Mouse (Mus musculus) heart, postnatal 0 days (tissue): Measurements from ENCODE around the gene Zar1l. TPM values are rescaled to one million over a fixed set of nuclear protein-coding genes. Genes with fewer than 3 reads are reported as not detected.

Experiments used
- ATAC-seq: fragments of 200-750 bp; cut with Nextera tagmentation; 2 replicates; pipeline ENCODE4 v1.8.0; 2017; ENCODE audit warnings: low read depth, moderate number of reproducible peaks, moderate library complexity; ENCODE audit not compliant: insufficient read depth
- DNase-seq: peaks from one replicate; pipeline ENCODE4 v3.0.0-alpha.2; 2016; ENCODE audit warnings: low spot score
- H3K27ac ChIP-seq: fragments of 300-500 bp; sonication (generic); 2 replicates; pipeline ENCODE4 v1.5.1; 2014; ENCODE audit warnings: low read depth, mild to moderate bottlenecking
- H3K27me3 ChIP-seq: fragments of 300-500 bp; sonication (generic); 2 replicates; pipeline ENCODE4 v1.6.1; 2014; ENCODE audit warnings: low read length, mixed read lengths; ENCODE audit not compliant: control insufficient read depth, insufficient read depth
- H3K36me3 ChIP-seq: fragments of 300-500 bp; sonication (generic); replicated peaks from 2 replicates; pipeline ENCODE4 v1.6.1; 2014; ENCODE audit warnings: low read length, mixed read lengths; ENCODE audit not compliant: control insufficient read depth, insufficient read depth
- H3K4me1 ChIP-seq: fragments of 300-500 bp; sonication (generic); 2 replicates; pipeline ENCODE4 v1.6.1; 2014; ENCODE audit warnings: antibody characterized with exemption; ENCODE audit not compliant: control insufficient read depth, insufficient read depth
- H3K4me2 ChIP-seq: fragments of 300-500 bp; sonication (generic); 2 replicates; pipeline ENCODE4 v1.6.1; 2014; ENCODE audit warnings: low read depth, mild to moderate bottlenecking, low read length, moderate library complexity
- H3K4me3 ChIP-seq: fragments of 300-500 bp; sonication (generic); 2 replicates; pipeline ENCODE4 v1.5.1; 2014; ENCODE audit warnings: low read depth, low read length
- H3K9ac ChIP-seq: fragments of 300-500 bp; sonication (generic); replicated peaks from 2 replicates; pipeline ENCODE4 v1.6.1; 2014; ENCODE audit warnings: low read depth, low read length, mixed read lengths
- H3K9me3 ChIP-seq: fragments of 300-500 bp; sonication (generic); replicated peaks from 2 replicates; pipeline ENCODE4 v1.6.1; 2016; ENCODE audit warnings: low read length; ENCODE audit not compliant: control insufficient read depth
- CTCF ChIP-seq: IDR thresholded peaks from 2 replicates; pipeline ENCODE4 v1.5.1; 2016; ENCODE audit warnings: antibody characterized with exemption, control low read depth, low read depth
- EP300 ChIP-seq: IDR thresholded peaks from 2 replicates; pipeline ENCODE4 v1.6.1; 2016; ENCODE audit warnings: antibody characterized with exemption, low read depth
- WGBS: fragments of 180-500 bp; shearing (Covaris S2); extraction: QIAGEN DNeasy Blood & Tissue Kit; methylation state at CpG from one replicate; pipeline ENCODE4 v1.1.7; 2014; 5-methylcytosine and 5-hydroxymethylcytosine counted together
- polyA plus RNA-seq: library from polyadenylated mRNA; unstranded; fragments of >200 nt; fragmentation: Nextera tagmentation; extraction: Ambion mirVana; gene quantifications from 2 replicates; pipeline ENCODE4 v1.2.1, GENCODE M21; 2015
- total RNA-seq: library from RNA; depleted of rRNA; stranded (reverse); fragments of >200 nt; gene quantifications from 2 replicates; pipeline ENCODE4 v1.2.3, GENCODE M21; 2014; ENCODE audit warnings: low replicate concordance; rRNA removed

The Zar1l gene
- total and polyA plus RNA-seq, 2 experiments from 2014 or later = not detected

DNA sequence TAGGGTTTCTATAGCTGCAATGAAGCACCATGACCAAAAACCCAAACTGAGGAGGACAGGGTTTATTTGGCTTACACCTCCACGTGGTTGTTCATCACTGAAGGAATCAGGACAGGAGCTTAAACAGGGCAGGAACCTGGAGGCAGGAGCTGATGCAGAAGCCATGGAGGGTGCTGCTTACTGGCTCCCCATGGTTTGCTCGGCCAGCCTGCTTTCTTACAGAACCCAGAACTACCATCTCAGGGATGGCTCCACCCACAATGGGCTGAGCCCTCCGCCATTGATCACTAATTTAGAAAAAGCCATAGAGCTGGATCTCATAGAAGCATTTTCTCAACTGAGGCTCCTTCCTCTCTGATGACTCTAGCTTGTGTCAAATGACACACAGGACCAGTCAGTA lies 53.2 kb downstream of the Zar1l start:
- ATAC-seq = no peak
- H3K9me3 ChIP-seq = no peaks in the 10 kb centered on the region
- H3K4me3 ChIP-seq = no peak overlapping the region
- peak overlapping the region; percentile 38 for H3K27ac ChIP-seq
- H3K4me1 ChIP-seq = peaks cover 7% of the 10 kb centered on the region
- H3K9ac ChIP-seq = no peak overlapping the region
- H3K36me3 ChIP-seq = peaks cover 38% of the 10 kb centered on the region
- H3K27me3 ChIP-seq = no peaks in the 10 kb centered on the region
- H3K4me2 ChIP-seq = no peak overlapping the region
- TF ChIP-seq EP300 (no peak), CTCF (no peak)
- no peak for DNase-seq
- WGBS = 69% methylated on average over 3 of the region's 3 CpGs

DNA sequence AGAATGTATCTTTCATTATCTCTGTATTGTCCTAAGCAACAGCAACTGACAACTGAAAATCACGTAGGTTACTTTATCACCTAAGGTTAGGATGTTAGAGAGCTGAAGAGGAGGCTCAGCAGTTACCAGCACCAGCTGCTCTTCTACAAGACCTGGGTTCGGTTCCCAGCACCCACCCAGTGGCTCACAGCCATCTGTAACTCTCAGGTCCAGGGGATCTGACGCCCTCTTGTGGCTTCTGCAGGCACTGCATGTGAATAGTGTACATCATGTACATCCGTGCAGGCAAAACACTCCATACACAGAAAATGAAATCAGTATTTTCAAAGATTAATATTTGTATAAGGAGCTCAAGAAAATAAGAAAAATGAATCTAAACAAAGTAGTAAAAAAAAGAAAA lies 58.2 kb downstream of the Zar1l start:
- no peak overlapping the region for H3K4me3 ChIP-seq
- WGBS = 78% methylated on average over 4 of the region's 4 CpGs
- no peak overlapping the region for H3K9ac ChIP-seq
- H3K36me3 ChIP-seq = peaks cover 71% of the 10 kb centered on the region
- ATAC-seq (no peak), DNase-seq (no peak)
- 0 out of 2 replicates have a peak, but pooled peaks have one; percentile 17 for TF ChIP-seq CTCF
- TF ChIP-seq EP300 = no peak
- H3K27ac ChIP-seq = no peak overlapping the region
- H3K4me2 ChIP-seq = no peak overlapping the region
- H3K9me3 ChIP-seq = no peaks in the 10 kb centered on the region
- no peaks in the 10 kb centered on the region for H3K27me3 ChIP-seq
- no peaks in the 10 kb centered on the region for H3K4me1 ChIP-seq

DNA sequence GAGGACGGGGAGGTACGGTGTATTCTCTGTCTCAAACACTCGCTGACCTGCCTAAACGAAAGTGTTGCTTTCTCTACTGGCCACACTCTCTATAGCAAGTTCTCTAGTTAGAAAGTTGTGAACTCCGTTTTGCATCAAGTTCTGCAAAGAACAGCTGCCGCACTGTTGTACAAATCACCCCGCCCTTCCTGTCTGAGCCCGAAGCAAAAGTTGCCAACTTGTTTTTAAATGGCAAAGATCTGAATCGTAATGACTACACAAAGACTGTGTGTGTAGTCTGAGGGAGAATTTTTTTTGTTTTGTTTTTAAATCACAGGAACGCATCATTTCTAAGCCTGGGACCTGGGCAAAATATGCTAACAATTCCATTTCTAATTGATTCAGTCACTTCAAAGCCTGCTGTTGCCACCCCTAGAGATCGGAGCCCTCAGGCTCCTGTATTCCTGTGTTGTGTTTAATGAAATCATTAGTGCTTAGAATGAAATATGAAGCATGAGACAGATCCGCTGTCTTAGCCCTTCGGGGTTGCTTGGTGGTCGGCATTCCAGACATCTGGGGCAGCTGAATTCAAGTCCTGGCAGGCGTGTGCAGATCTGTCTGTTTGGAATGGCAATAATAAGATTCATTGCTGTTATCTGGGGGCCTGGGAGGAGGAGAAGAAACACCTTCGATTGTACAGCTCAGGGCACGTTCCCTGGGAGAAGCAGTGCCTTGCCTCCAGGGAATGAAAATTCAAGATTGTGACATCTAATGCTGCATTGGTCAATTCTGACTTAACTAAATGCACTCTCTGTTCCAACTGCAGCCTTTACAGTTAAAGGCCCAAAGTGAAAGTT lies 59.8 kb downstream of the Zar1l start:
- H3K9ac ChIP-seq = no peak overlapping the region
- DNase-seq (peak; percentile 45), ATAC-seq (peak; percentile 7; the same call in 1 of the 2 replicates)
- peak overlapping the region; percentile 20 for H3K4me3 ChIP-seq
- peak overlapping the region; percentile 26 for H3K4me2 ChIP-seq
- H3K27ac ChIP-seq = peak overlapping the region; percentile 82
- no peaks in the 10 kb centered on the region for H3K27me3 ChIP-seq
- no peaks in the 10 kb centered on the region for H3K4me1 ChIP-seq
- peaks cover 83% of the 10 kb centered on the region for H3K36me3 ChIP-seq
- no peak for TF ChIP-seq EP300
- no peak for TF ChIP-seq CTCF
- 54% methylated on average over 17 of the region's 17 CpGs for WGBS
- H3K9me3 ChIP-seq = no peaks in the 10 kb centered on the region

DNA sequence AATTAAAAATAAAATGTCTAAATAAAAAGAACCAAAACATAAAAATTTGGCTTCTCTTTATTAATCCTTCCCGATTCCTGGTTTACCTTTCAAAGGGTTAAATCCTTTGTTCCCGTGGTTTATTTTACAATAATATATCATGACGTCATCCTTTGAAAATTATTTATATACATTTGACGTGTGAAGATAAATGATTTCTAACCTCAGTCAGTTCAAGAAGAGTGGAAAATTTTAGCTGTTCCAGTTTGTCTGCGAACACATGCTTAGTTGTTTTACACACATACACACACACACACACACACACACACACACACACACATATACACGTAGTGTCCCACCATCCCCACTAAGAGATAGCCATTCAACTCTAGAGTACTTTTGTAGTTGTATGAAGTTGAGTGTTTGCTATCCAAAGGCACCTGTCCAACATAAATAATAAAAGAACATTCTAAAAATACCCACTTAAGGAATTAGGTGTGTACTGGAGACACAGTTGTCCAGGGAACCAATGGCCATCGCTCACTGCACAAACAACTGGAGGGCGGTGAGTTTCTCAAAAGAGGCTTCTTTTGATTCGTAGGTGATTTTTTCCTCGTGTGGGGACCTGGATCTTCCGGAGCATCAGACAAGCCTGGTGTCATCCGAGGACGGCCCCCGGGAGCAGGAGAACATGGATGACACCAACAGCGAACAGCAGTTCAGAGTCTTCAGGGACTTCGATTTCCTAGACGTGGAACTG lies 60.6 kb downstream of the Zar1l start:
- peaks cover 88% of the 10 kb centered on the region for H3K36me3 ChIP-seq
- peak overlapping the region; percentile 26 for H3K4me2 ChIP-seq
- peak overlapping the region; percentile 82 for H3K27ac ChIP-seq
- DNase-seq = peak; percentile 63
- no peak for TF ChIP-seq EP300
- TF ChIP-seq CTCF = no peak
- peak overlapping the region; percentile 20 for H3K4me3 ChIP-seq
- H3K27me3 ChIP-seq = no peaks in the 10 kb centered on the region
- no peak overlapping the region for H3K9ac ChIP-seq
- ATAC-seq = peak; percentile 47; the same call in 1 of the 2 replicates
- 61% methylated on average over 17 of the region's 17 CpGs for WGBS
- H3K9me3 ChIP-seq = no peaks in the 10 kb centered on the region; the same call in 1 of the 2 replicates
- no peaks in the 10 kb centered on the region for H3K4me1 ChIP-seq

Other genes with a start within 250 kb of the Zar1l start
- 15.8 and 22.4 TPM in 2 replicates for gene Brca2, start 4.5 kb upstream of the Zar1l start, total RNA-seq
- gene Brca2, start 4.5 kb upstream of the Zar1l start, polyA plus RNA-seq = 8.7 and 9.9 TPM in 2 replicates
- gene N4bp2l1, start 79.0 kb upstream of the Zar1l start, total RNA-seq = 0.15 TPM in 1 of 2 replicates, not detected in the other
- 3.1 and 3.3 TPM in 2 replicates for gene N4bp2l1, start 79.0 kb upstream of the Zar1l start, polyA plus RNA-seq
- gene N4bp2l2, start 148.0 kb upstream of the Zar1l start, total RNA-seq = 27.9 and 54.3 TPM in 2 replicates
- 24.0 and 26.9 TPM in 2 replicates for gene N4bp2l2, start 148.0 kb upstream of the Zar1l start, polyA plus RNA-seq
- 16.3 and 24.2 TPM in 2 replicates for gene Pds5b, start 155.6 kb upstream of the Zar1l start, total RNA-seq
- gene Pds5b, start 155.6 kb upstream of the Zar1l start, polyA plus RNA-seq = 8.0 and 8.1 TPM in 2 replicates